Mouse (Mus musculus) Patski (cell line): ENCODE results near the gene Cs. TPM values are rescaled to one million over a fixed set of nuclear protein-coding genes. Genes with fewer than 3 reads are reported as not detected.

Source experiments
- ATAC-seq: fragments of 100-300 bp; one replicate; pipeline ENCODE4 v1.8.0; 2021
- CTCF ChIA-PET: fragments of 350-600 bp; sonication (Branson Sonifier 250); formaldehyde crosslinking; loops from one replicate; lab custom pipeline; 2022; ENCODE audit warnings: inconsistent platforms; lab: Charles Lee
- POLR2A ChIA-PET: fragments of 350-600 bp; sonication (Branson Sonifier 250); formaldehyde crosslinking; loops from one replicate; lab custom pipeline; 2022; ENCODE audit warnings: antibody characterized with exemption, inconsistent platforms; lab: Charles Lee
- DNase-seq: peaks from one replicate; pipeline ENCODE4 v3.0.0-alpha.2; 2011; ENCODE audit warnings: low read depth, low spot score
- H3K27me3 ChIP-seq: fragments of 371-371 bp; one replicate; pipeline ENCODE4 v1.5.1; 2021
- CTCF ChIP-seq: fragments of 100-300 bp; IDR thresholded peaks from one replicate; pipeline ENCODE4 v1.5.1; 2021
- in situ Hi-C: fragments of 300-500 bp; cut with MboI; formaldehyde crosslinking; loops from 3 replicates; pipeline ENCODE4 v1.11.1; 2018; ENCODE audit warnings: low pct_unique_long_range_greater_than_20kb, mixed read lengths
- polyA plus RNA-seq: library from polyadenylated mRNA; unstranded; gene quantifications from one replicate; pipeline ENCODE4 v1.2.3, GENCODE M21; 2021

The Cs gene
- polyA plus RNA-seq, 1 experiment from 2014 or later: 279 TPM

GRCm38 (mm10) chr10:128303126-128304021, 34.2 kb upstream of the Cs start, which contains the start of gene Pan2:
Gene Pan2 (plus strand): TSS chr10:128303335.
- in situ Hi-C loops: no loop called here
- peak; percentile 99 for ATAC-seq
- CTCF ChIA-PET: interaction anchor here (0.9 to 2.3 kb wide), 4 partner anchors 12 to 19 kb away, joined by 3 to 5 read pairs (median 4); partner anchors contain the start of gene Cnpy2
- TF ChIP-seq CTCF: no peak
- POLR2A ChIA-PET: interaction anchor here (1.1 to 1.3 kb wide), 2 partner anchors 11 to 12 kb away, joined by 3 to 7 read pairs; no protein-coding TSS in a partner anchor
- peak; percentile 96 for DNase-seq
- H3K27me3 ChIP-seq: no peaks in the 10 kb centered on the region

GRCm38 (mm10) chr10:128309654-128310053, 27.9 kb upstream of the Cs start:
- TF ChIP-seq CTCF: no peak
- ChIA-PET POLR2A (no interaction called here), CTCF (interaction anchor here (0.9 kb wide), 1 partner anchor 26 kb away, joined by 3 read pairs; no protein-coding TSS in a partner anchor)
- H3K27me3 ChIP-seq: no peaks in the 10 kb centered on the region
- ATAC-seq: no peak
- no peak for DNase-seq
- in situ Hi-C loops: no loop called here

- in situ Hi-C loops: no loop called here
- H3K27me3 ChIP-seq: no peaks in the 10 kb centered on the region
- DNase-seq: no peak
- POLR2A ChIA-PET: no interaction called here
- no peak for TF ChIP-seq CTCF
- CTCF ChIA-PET: no interaction called here
- ATAC-seq: no peak
Observed at GRCm38 (mm10) chr10:128310177-128310576, 27.4 kb upstream of the Cs start.

- TF ChIP-seq CTCF: no peak
- ChIA-PET CTCF (no interaction called here), POLR2A (no interaction called here)
- H3K27me3 ChIP-seq: no peaks in the 10 kb centered on the region
- DNase-seq: no peak
- no peak for ATAC-seq
- in situ Hi-C loops: no loop called here
Observed at GRCm38 (mm10) chr10:128310902-128311301, 26.6 kb upstream of the Cs start.

GRCm38 (mm10) chr10:128315578-128315977, 22.0 kb upstream of the Cs start:
- H3K27me3 ChIP-seq: no peaks in the 10 kb centered on the region
- CTCF ChIA-PET: interaction anchor here (1.2 to 1.4 kb wide), 2 partner anchors 11 to 45 kb away, joined by 3 read pairs; no protein-coding TSS in a partner anchor
- POLR2A ChIA-PET: interaction anchor here (0.6 to 0.9 kb wide), 2 partner anchors 12 to 59 kb away, joined by 3 read pairs; no protein-coding TSS in a partner anchor
- in situ Hi-C loops: no loop called here
- ATAC-seq (no peak), DNase-seq (no peak)
- no peak for TF ChIP-seq CTCF

GRCm38 (mm10) chr10:128321641-128322040, 15.9 kb upstream of the Cs start:
- DNase-seq (no peak), ATAC-seq (no peak)
- no peaks in the 10 kb centered on the region for H3K27me3 ChIP-seq
- ChIA-PET CTCF (interaction anchor here (1.2 to 6.4 kb wide), 5 partner anchors 9 to 20 kb away, joined by 3 to 42 read pairs (median 5); partner anchors contain the start of genes Cs and Pan2), POLR2A (interaction anchor here (3.0 kb wide), 1 partner anchor 16 kb away, joined by 19 read pairs; the partner anchor contains the start of gene Cs)
- in situ Hi-C loops: no loop called here
- no peak for TF ChIP-seq CTCF

- DNase-seq: no peak
- in situ Hi-C loops: no loop called here
- no peak for TF ChIP-seq CTCF
- ChIA-PET CTCF (interaction anchor here (1.2 to 6.4 kb wide), 5 partner anchors 9 to 20 kb away, joined by 3 to 42 read pairs (median 5); partner anchors contain the start of genes Cs and Pan2), POLR2A (interaction anchor here (0.6 to 3.0 kb wide), 6 partner anchors 11 to 843 kb away, joined by 3 to 19 read pairs (median 4); partner anchors contain the start of genes Cs, Nabp2 and Rnf41)
- ATAC-seq: peak; percentile 70
- H3K27me3 ChIP-seq: no peaks in the 10 kb centered on the region
Observed at GRCm38 (mm10) chr10:128322141-128323108, 15.1 kb upstream of the Cs start, which contains the start of gene Cnpy2. Gene Cnpy2 (plus strand): TSS chr10:128322459.

GRCm38 (mm10) chr10:128323516-128323915, 14.0 kb upstream of the Cs start:
- CTCF ChIA-PET: interaction anchor here (1.3 to 6.4 kb wide), 4 partner anchors 8 to 35 kb away, joined by 3 to 42 read pairs (median 6); partner anchors contain the start of genes Cs and Pan2
- POLR2A ChIA-PET: interaction anchor here (0.6 to 3.0 kb wide), 5 partner anchors 9 to 844 kb away, joined by 3 to 19 read pairs (median 4); partner anchors contain the start of genes Cs, Nabp2 and Rnf41
- no peak for TF ChIP-seq CTCF
- no peaks in the 10 kb centered on the region for H3K27me3 ChIP-seq
- DNase-seq (no peak), ATAC-seq (no peak)
- in situ Hi-C loops: no loop called here

- CTCF ChIA-PET: interaction anchor here (6.4 kb wide), 1 partner anchor 9 kb away, joined by 42 read pairs; the partner anchor contains the start of gene Cs
Observed at GRCm38 (mm10) chr10:128326825-128327224, 10.7 kb upstream of the Cs start.

More at GRCm38 (mm10) chr10:128326825-128327224, 10.7 kb upstream of the Cs start:
- POLR2A ChIA-PET: interaction anchor here (0.7 to 1.0 kb wide), 4 partner anchors 9 to 145 kb away, joined by 3 to 6 read pairs (median 3); partner anchors contain the start of genes Nabp2 and Rnf41
- TF ChIP-seq CTCF: no peak
- in situ Hi-C loops: no loop called here
- H3K27me3 ChIP-seq: no peaks in the 10 kb centered on the region
- DNase-seq (no peak), ATAC-seq (no peak)
